Mouse (Mus musculus): ENCODE results near the gene Pgf.

Gene Pgf

DNA sequence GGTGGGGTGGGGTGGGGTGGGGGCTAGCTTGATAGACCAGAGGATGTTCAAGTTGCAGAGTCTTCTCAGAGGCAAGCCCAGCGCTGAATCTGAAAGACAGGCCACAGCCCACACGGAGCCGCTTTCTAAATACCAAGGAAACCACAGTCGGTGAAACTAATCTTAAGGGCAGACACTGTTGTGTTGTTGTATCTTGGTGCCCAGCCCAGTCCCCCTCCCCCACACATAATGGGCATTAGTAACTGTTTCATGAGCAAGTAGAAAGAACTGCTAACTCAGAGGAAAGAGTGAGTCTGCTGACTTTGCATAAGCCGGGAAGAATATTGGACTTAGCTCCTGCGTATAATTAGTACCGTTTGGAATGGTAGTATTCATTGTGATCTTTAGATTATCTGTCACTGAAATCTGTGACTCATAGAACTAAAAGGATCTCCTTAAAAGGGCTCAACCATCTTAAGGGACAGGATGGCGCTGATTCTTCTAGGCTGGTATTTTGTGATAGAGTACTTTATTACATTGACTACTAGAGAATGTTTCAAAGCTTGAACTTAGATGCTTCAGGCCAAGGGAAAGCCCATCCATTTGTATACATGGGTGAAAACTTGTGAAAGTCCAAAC is 50.5 kb downstream of the Pgf start:
- in situ Hi-C loops (cut with MboI, MseI) = no loop called here

GRCm38 (mm10) chr12:85124751-85125150 is 52.8 kb downstream of the Pgf start:
- in situ Hi-C loops (cut with MboI, MseI) = no loop called here

- in situ Hi-C loops (cut with MboI, MseI) = no loop called here
Observed at GRCm38 (mm10) chr12:85123645-85124044, 53.9 kb downstream of the Pgf start.

GRCm38 (mm10) chr12:85123108-85123530 is 54.5 kb downstream of the Pgf start:
- in situ Hi-C loops (cut with MboI, MseI) = no loop called here

DNA sequence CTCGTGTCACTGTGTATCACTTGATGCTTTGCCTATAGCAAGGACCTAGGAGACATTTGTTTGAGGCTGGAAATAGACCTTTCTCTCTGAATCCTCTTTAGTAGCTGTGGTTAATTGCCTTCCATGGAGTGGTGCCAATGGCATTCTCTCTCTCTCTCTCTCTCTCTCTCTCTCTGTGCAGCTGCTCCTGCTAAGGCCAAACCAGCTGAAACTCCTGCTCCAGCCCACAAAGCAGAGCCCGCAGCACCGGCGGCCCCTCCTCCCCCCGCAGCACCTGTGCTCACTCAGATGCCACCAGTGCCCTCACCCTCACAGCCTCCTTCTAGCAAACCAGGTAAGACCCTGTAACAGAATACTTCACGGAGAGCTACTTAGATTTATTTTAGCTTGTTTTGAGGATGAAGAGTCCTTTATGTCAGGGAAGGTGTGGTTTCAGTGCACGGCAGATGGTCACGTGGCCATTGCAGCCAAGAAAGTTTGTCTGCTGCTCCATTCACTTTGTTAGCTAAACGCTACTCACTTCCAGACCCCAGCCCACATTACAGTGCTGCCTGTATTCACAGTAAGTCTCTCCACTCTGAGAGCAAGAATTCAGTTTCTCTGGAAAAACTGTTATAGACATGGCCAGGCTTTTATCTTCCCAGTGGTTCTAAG is 55.7 kb downstream of the Pgf start:
- in situ Hi-C loops (cut with MboI, MseI) = no loop called here

All from T-helper 17 cell (primary cell).